Mouse (Mus musculus) lung, embryonic 15.5 days (tissue): ENCODE measurements at regions not wholly inside any gene's neighbourhood (a gene's known extent, or its start where the extent isn't known, plus 50 kb on each side); places are given as distances from the start of the nearest gene placed in this dataset.
A peak's percentile ranks its signal among the peaks of the same experiment; 100 is the strongest.

Experiments
- ATAC-seq: fragments of 200-750 bp; cut with Nextera tagmentation; 2 replicates; pipeline ENCODE4 v1.8.0; 2017; ENCODE audit warnings: moderate number of reproducible peaks, borderline replicate concordance; ENCODE audit not compliant: low FRiP score, low TSS enrichment; ENCODE audit errors: extremely low read depth
- H3K27ac ChIP-seq: fragments of 300-500 bp; sonication (generic); 2 replicates; pipeline ENCODE4 v1.5.1; 2015; ENCODE audit warnings: moderate library complexity, mild to moderate bottlenecking, inconsistent platforms
- H3K27me3 ChIP-seq: fragments of 300-500 bp; sonication (generic); 2 replicates; pipeline ENCODE4 v1.6.1; 2015; ENCODE audit warnings: inconsistent platforms
- H3K36me3 ChIP-seq: fragments of 300-500 bp; sonication (generic); 2 replicates; pipeline ENCODE4 v1.6.1; 2015; ENCODE audit warnings: inconsistent platforms
- H3K4me1 ChIP-seq: fragments of 300-500 bp; sonication (generic); 2 replicates; pipeline ENCODE4 v1.6.1; 2015; ENCODE audit warnings: inconsistent platforms
- H3K4me2 ChIP-seq: fragments of 300-500 bp; sonication (generic); 2 replicates; pipeline ENCODE4 v1.6.1; 2015; ENCODE audit warnings: inconsistent platforms, mild to moderate bottlenecking, moderate library complexity
- H3K4me3 ChIP-seq: fragments of 300-500 bp; sonication (generic); 2 replicates; pipeline ENCODE4 v1.5.1; 2015; ENCODE audit warnings: mild to moderate bottlenecking, inconsistent platforms
- H3K9ac ChIP-seq: fragments of 300-500 bp; sonication (generic); 2 replicates; pipeline ENCODE4 v1.6.1; 2015; ENCODE audit warnings: inconsistent platforms
- H3K9me3 ChIP-seq: fragments of 300-500 bp; sonication (generic); 2 replicates; pipeline ENCODE4 v1.6.1; 2016; ENCODE audit warnings: inconsistent platforms
- WGBS: fragments of 180-500 bp; shearing (Covaris S2); methylation state at CpG from one replicate; pipeline ENCODE4 v1.1.7; 2015; 5-methylcytosine and 5-hydroxymethylcytosine counted together

DNA sequence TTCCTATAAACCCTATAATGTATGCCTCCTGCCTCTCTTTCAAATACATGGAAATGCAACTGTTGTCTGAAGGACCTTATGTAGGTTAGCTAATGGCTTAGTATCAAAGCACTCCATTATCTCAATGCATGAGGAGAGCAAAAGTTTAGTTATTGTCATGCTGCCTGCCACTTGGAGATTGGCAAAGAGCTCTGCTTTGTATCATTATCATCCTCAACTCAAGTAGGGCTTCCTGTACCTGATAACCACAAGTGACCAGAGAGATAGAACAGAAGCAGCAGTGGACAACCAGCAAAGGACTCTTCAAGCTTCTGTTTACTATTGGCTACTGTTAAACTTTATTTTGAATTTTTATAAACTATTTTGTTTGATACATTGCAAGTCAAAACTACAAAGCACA lies 484.3 kb upstream of the Marcks start:
- Histone ChIP-seq H3K9me3 (no peaks in the 10 kb centered on the region), H3K4me2 (no peak overlapping the region), H3K4me3 (no peak overlapping the region), H3K4me1 (0 out of 2 replicates have a peak, but pooled peaks cover under 1% of the 10 kb centered on the region), H3K36me3 (no peaks in the 10 kb centered on the region), H3K27me3 (no peaks in the 10 kb centered on the region), H3K9ac (no peak overlapping the region), H3K27ac (no peak overlapping the region)
- ATAC-seq: no peak

DNA sequence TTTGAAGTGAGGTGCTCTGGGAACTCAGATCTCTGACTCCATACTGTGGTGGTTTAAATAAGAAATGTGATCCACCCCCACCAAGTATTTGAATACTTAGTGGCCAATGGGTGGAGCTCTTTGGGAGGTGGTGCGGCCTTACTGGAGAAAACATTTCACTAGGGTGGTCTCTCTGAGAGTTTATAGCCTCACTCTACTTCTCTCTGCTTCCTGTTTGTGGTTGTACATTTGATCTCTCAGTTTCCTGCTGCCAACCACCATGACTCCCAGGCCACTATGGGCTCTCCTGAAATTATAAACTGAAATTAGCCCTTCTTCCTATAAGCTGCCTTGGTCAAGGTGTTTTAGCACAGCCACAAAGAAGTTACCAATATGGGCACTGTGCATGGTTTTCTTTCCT lies 479.9 kb upstream of the Marcks start:
- no peaks in the 10 kb centered on the region for H3K9me3 ChIP-seq
- no peaks in the 10 kb centered on the region for H3K27me3 ChIP-seq
- H3K27ac ChIP-seq: no peak overlapping the region
- no peak overlapping the region for H3K4me3 ChIP-seq
- H3K4me2 ChIP-seq: no peak overlapping the region
- H3K9ac ChIP-seq: no peak overlapping the region
- peaks cover 11% of the 10 kb centered on the region for H3K4me1 ChIP-seq
- H3K36me3 ChIP-seq: no peaks in the 10 kb centered on the region
- 79% methylated on average over 1 of the region's 1 CpGs for WGBS
- no peak for ATAC-seq

DNA sequence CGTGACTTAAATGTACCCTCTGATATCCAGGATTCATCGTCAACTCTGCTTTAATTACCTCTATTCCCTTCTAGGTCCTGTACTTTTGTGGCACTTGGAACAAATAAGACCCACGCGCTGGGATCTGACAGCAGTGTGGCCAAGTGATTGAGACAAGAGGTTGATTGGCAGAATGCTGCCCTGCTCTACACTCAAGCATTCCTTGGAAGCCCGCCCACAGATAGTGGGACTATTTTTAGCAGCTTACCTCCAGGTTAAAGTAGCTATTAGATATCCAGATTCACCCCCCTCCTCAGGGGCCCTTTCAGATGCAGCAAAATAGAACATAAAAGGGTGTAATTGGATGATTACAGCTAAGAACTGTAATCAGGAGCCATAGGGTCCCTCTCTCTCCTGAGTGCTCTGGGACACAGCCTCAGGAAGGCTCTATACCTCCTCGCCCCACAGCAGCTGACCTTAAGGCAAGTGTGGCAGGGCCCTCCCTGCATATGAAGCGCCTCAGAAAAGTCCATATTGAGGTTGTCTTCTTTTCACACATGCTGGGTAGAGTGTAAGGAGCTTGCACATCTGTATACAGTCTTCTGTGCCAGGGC lies 479.1 kb upstream of the Marcks start:
- Histone ChIP-seq H3K27ac (no peak overlapping the region), H3K4me1 (peaks cover 11% of the 10 kb centered on the region), H3K27me3 (no peaks in the 10 kb centered on the region), H3K36me3 (no peaks in the 10 kb centered on the region), H3K4me2 (no peak overlapping the region), H3K9me3 (no peaks in the 10 kb centered on the region), H3K9ac (no peak overlapping the region), H3K4me3 (no peak overlapping the region)
- peak; percentile 19; the same call in 1 of the 2 replicates for ATAC-seq
- 63% methylated on average over 7 of the region's 7 CpGs for WGBS

DNA sequence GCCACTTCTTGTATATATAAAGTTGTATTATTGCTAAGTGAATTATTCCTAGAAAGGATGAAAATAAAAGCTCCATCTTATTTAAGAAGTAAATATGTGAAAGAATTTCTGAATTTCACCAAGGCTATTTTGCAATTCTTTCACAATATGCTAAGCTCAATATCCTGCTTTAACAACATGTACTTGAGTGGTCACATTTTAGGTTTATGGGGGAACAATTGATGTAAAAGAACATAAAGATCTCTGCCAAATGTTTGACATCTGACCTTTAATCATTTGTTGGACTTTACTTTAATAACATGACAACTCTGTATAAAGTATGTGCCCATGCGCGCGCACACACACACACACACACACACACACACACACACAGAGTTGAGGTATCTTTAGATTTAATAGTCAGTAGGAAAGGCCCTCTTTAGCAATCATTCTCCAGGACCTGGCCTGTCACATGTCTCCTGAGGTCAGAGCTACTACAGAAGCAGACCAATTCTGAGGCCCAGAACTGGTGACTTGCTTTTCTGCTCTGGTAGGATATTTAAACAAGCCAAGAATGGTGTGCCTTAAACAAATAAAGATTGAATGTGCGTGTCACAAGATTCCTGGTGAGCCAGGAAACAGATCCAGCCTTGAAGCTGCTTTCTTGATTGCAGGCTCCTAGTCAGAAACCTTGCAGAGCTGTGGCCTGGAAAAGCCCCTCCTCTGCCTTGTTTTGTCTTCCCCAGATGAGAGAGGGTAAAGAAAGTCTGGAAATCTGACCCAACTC lies 477.4 kb upstream of the Marcks start:
- no peak overlapping the region for H3K27ac ChIP-seq
- ATAC-seq: peak; percentile 57; the same call in 1 of the 2 replicates
- H3K27me3 ChIP-seq: no peaks in the 10 kb centered on the region
- H3K4me2 ChIP-seq: no peak overlapping the region
- 60% methylated on average over 4 of the region's 4 CpGs for WGBS
- no peak overlapping the region for H3K9ac ChIP-seq
- H3K36me3 ChIP-seq: no peaks in the 10 kb centered on the region
- no peak overlapping the region for H3K4me3 ChIP-seq
- no peaks in the 10 kb centered on the region for H3K9me3 ChIP-seq
- peaks cover 11% of the 10 kb centered on the region for H3K4me1 ChIP-seq

DNA sequence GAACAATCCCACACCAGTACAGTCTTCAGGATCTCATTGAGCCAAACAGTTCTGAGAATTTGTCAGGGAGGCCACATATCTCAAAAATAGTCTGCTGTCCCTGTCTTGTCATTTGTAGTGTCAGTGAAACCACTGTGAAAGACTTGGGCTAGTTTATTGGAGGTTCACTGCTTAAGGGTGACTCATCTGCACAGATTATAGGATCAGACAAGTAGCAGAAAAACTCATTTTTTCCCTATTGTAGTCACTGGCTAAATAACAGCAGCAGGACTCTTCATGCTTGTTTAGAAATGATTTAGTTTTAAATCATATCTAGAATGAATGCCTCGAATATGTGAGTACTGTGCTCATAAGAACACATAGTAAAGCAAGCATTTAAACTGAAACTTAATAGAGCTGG lies 475.2 kb upstream of the Marcks start:
- H3K36me3 ChIP-seq: no peaks in the 10 kb centered on the region
- no peaks in the 10 kb centered on the region for H3K9me3 ChIP-seq
- ATAC-seq: no peak
- H3K27ac ChIP-seq: no peak overlapping the region
- WGBS: 54% methylated on average over 1 of the region's 1 CpGs
- no peak overlapping the region for H3K9ac ChIP-seq
- H3K4me2 ChIP-seq: no peak overlapping the region
- H3K4me3 ChIP-seq: no peak overlapping the region
- H3K4me1 ChIP-seq: peaks cover 11% of the 10 kb centered on the region
- no peaks in the 10 kb centered on the region for H3K27me3 ChIP-seq

DNA sequence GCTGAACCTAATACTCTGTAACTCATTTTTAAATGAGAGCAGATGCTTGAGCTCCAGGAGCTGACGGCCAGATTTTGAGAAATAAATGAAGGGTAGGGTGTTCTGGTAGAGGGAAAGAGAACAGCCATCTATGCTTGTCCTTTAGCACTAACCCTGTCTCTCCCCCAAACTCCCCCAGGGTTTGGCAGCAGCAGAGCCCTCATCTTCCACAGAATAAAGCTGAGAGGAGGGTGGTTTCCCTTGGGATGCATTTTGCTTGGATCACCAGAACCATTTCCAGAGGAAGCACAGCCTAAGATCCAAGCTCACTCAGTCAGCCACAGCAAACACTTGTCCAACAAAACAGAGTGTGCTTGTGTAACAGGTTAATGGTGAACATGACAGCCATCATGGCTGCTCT lies 464.8 kb upstream of the Marcks start:
- Histone ChIP-seq H3K27ac (0 out of 2 replicates have a peak overlapping the region, but pooled peaks have one; percentile 31), H3K9me3 (no peaks in the 10 kb centered on the region), H3K27me3 (no peaks in the 10 kb centered on the region), H3K9ac (no peak overlapping the region), H3K4me1 (no peaks in the 10 kb centered on the region), H3K4me2 (no peak overlapping the region), H3K36me3 (no peaks in the 10 kb centered on the region), H3K4me3 (no peak overlapping the region)
- ATAC-seq: no peak
- WGBS: 23% methylated on average over 1 of the region's 1 CpGs

DNA sequence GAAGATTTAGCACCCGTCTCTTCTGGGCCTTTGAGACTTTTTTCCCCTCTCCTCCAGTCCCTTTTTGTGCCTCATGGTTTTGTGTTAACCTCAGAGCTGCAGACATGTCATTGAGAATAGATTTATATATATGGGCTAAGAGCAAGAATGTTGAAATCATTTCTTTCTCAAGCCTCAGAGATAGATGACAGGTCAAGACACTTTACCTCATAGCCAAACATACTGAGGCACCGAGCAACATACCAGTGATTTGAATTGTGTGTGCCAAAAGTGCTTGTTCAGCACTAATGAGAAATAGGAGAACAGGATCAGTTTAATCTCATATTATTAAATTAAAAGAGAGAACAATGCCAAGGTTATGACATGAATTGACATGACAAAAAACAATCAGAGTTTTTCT lies 464.2 kb upstream of the Marcks start:
- 35% methylated on average over 2 of the region's 2 CpGs for WGBS
- Histone ChIP-seq H3K4me1 (no peaks in the 10 kb centered on the region), H3K4me3 (no peak overlapping the region), H3K36me3 (no peaks in the 10 kb centered on the region), H3K9me3 (no peaks in the 10 kb centered on the region), H3K9ac (no peak overlapping the region), H3K27ac (no peak overlapping the region), H3K27me3 (no peaks in the 10 kb centered on the region), H3K4me2 (no peak overlapping the region)
- ATAC-seq: peak; percentile 27; the same call in 1 of the 2 replicates

DNA sequence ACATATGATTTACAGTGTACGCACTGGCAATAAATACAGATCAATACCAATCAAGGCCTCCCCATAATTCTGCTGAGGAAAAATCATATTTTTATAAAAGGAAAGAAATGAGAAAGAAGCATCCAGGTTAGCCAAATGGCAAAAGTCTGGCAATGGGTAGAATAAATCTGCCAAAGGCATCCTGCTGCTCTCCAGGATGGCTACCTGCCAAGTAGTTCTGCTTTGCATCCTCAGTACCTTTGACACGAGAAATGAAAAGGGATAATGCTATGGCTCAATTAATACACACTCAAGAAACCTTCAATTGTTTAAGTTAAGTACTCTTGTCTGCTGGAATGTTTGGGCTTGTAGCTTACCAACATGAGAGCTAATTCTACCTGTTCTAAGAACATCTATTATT lies 451.2 kb upstream of the Marcks start:
- H3K27me3 ChIP-seq: no peaks in the 10 kb centered on the region
- no peaks in the 10 kb centered on the region for H3K9me3 ChIP-seq
- H3K4me2 ChIP-seq: no peak overlapping the region
- no peak for ATAC-seq
- 57% methylated on average over 2 of the region's 2 CpGs for WGBS
- H3K36me3 ChIP-seq: no peaks in the 10 kb centered on the region
- no peak overlapping the region for H3K4me3 ChIP-seq
- H3K9ac ChIP-seq: no peak overlapping the region
- H3K27ac ChIP-seq: no peak overlapping the region
- H3K4me1 ChIP-seq: no peaks in the 10 kb centered on the region

DNA sequence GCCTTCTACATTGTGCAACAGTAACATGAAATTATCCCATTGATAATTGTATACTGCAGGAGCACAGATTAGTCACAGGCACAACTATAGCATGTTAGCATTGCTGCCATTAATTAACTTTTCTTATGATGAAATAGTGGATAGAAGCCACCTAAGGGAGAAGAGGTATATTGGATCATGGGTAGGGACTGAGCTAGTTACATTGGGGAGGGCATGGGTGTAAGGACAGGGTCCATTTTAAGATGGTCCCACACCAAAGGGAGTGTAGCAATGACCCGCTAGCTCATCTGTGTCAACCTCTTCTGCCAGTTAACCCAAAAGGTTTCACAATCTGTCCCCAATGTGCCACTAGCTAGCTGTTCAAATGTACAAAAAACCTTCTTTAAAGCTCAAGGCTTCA lies 450.3 kb upstream of the Marcks start:
- Histone ChIP-seq H3K27ac (no peak overlapping the region), H3K9me3 (no peaks in the 10 kb centered on the region), H3K27me3 (no peaks in the 10 kb centered on the region), H3K9ac (no peak overlapping the region), H3K4me3 (no peak overlapping the region), H3K4me2 (no peak overlapping the region), H3K4me1 (no peaks in the 10 kb centered on the region), H3K36me3 (no peaks in the 10 kb centered on the region)
- no peak for ATAC-seq
- WGBS: 84% methylated on average over 1 of the region's 1 CpGs

DNA sequence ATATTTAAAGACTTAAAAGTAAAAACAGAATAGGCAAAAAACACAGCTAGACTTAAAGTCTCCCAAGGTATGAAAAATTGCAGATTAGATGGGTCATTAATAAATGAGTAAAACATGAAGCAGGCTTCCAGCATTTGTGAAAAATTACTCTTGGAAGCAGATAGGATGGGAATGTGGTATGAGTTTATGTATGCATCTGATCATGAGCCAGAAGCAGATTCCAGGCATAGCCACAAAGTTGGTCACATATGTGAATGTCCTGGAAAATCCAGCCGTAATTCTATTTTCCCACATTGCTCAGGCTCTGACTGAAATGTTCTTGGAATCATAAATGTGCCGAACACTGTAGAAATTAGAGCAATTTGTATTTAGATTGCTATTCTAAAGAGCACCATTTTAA lies 432.5 kb upstream of the Marcks start:
- no peak for ATAC-seq
- Histone ChIP-seq H3K27me3 (no peaks in the 10 kb centered on the region), H3K9ac (no peak overlapping the region), H3K4me1 (no peaks in the 10 kb centered on the region), H3K4me3 (no peak overlapping the region), H3K27ac (no peak overlapping the region), H3K4me2 (no peak overlapping the region), H3K36me3 (no peaks in the 10 kb centered on the region), H3K9me3 (no peaks in the 10 kb centered on the region)
- WGBS: 61% methylated on average over 2 of the region's 2 CpGs

DNA sequence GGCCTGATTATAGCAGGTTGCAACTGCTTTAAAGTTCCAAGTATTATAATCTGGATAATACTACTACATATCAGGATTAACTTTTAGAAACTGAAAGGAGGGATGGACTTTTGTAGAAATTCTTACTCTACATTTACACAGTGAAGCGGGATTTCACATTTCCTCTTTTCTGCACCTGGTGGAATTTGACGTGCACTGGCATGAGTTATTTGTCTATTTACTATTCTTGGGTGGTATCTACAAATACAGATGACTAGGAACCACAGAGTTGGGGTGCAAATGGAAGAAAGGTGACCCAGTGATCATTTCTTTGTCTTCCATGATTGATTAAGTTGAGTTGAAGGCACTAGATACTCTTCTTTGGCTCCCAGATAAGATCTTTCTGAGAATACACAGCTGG lies 423.0 kb upstream of the Marcks start:
- Histone ChIP-seq H3K4me3 (no peak overlapping the region), H3K9ac (no peak overlapping the region), H3K36me3 (no peaks in the 10 kb centered on the region), H3K27me3 (no peaks in the 10 kb centered on the region), H3K27ac (no peak overlapping the region), H3K4me1 (no peaks in the 10 kb centered on the region), H3K4me2 (no peak overlapping the region), H3K9me3 (no peaks in the 10 kb centered on the region)
- 87% methylated on average over 2 of the region's 2 CpGs for WGBS
- ATAC-seq: no peak

DNA sequence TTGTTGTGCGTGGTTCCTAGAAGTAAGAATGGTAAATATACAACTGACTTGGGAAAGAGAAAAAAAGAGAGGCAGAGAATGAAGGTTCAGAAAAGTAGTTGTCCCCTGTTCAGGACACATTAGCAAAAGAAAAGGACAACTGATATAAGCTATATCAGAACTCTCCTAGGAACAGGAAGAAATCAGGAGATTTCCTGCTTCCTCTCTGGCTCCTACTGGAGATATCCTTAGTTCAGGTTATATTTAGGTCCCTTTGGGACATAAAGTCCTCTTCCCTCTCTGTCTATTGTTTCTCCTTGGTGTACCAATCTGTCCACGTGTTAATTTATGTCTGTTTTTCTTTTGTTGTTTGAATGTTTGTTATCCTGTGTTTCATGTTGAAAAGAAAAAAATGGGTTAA lies 410.7 kb upstream of the Marcks start:
- WGBS: 91% methylated on average over 2 of the region's 2 CpGs
- no peaks in the 10 kb centered on the region for H3K27me3 ChIP-seq
- no peaks in the 10 kb centered on the region for H3K4me1 ChIP-seq
- no peaks in the 10 kb centered on the region for H3K36me3 ChIP-seq
- no peak for ATAC-seq
- H3K27ac ChIP-seq: no peak overlapping the region
- no peak overlapping the region for H3K4me3 ChIP-seq
- H3K9ac ChIP-seq: no peak overlapping the region
- no peak overlapping the region for H3K4me2 ChIP-seq
- H3K9me3 ChIP-seq: no peaks in the 10 kb centered on the region
